10 mouse cellular contexts compared by ENCODE assay signal in genomic region chr6:144710816-144711215, GRCm38 (mm10).
DNase-seq lines count a peak whose midpoint lies in the region; ATAC-seq lines count a peak whose summit lies in the region.
"Had no signal": no experiment of that assay in that cellular context is flagged by ENCODE, and none has a peak within 500 bp of the region (broad histone marks: within the 10 kb centered on the region; RNA-seq: fewer than 3 reads in every experiment).

No protein-coding gene starts in this region.

- H3K9me3 ChIP-seq in embryonic facial prominence, embryonic 14.5 days (ENCODE audit: control insufficient read depth, low read length) = no peaks in the 10 kb centered on the region
- no peaks in the 10 kb centered on the region for H3K9me3 ChIP-seq in embryonic facial prominence, embryonic 10.5 days
- H3K9me3 ChIP-seq in heart, embryonic 12.5 days (replicated peaks) = no peaks in the 10 kb centered on the region
- H3K9me3 ChIP-seq in liver, embryonic 16.5 days (replicated peaks; ENCODE audit: control insufficient read depth, low read length) = no peaks in the 10 kb centered on the region
- H3K9me3 ChIP-seq in hindbrain, embryonic 11.5 days (ENCODE audit: control insufficient read depth, low read length) = no peaks in the 10 kb centered on the region
- H3K9me3 ChIP-seq: embryonic facial prominence, embryonic 13.5 days; limb, embryonic 12.5 days had no signal

- H3K27me3 ChIP-seq in embryonic facial prominence, embryonic 14.5 days (replicated peaks; ENCODE audit: control insufficient read depth, insufficient read depth, low read length) = no peaks in the 10 kb centered on the region
- 0 out of 2 replicates have a peak, but pooled peaks cover 4% of the 10 kb centered on the region for H3K27me3 ChIP-seq in embryonic facial prominence, embryonic 10.5 days (replicated peaks; ENCODE audit: low read depth, poor library complexity, severe bottlenecking)
- H3K27me3 ChIP-seq in heart, embryonic 12.5 days (replicated peaks) = no peaks in the 10 kb centered on the region
- no peaks in the 10 kb centered on the region for H3K27me3 ChIP-seq in liver, embryonic 16.5 days (ENCODE audit: control insufficient read depth, insufficient read depth, low read depth, low read length)
- no peaks in the 10 kb centered on the region for H3K27me3 ChIP-seq in hindbrain, embryonic 11.5 days (ENCODE audit: control insufficient read depth, insufficient read depth, low read length)
- H3K27me3 ChIP-seq: embryonic facial prominence, embryonic 13.5 days; limb, embryonic 12.5 days had no signal

- no peak for ATAC-seq in embryonic facial prominence, embryonic 14.5 days (ENCODE audit: low read depth)
- no peak for ATAC-seq in heart, embryonic 12.5 days (ENCODE audit: insufficient number of reproducible peaks, low FRiP score)
- peak; percentile 57 for ATAC-seq in liver, embryonic 16.5 days (ENCODE audit: low read depth)
- no peak for ATAC-seq in hindbrain, embryonic 11.5 days (ENCODE audit: low FRiP score)

- no peak overlapping the region for H3K9ac ChIP-seq in embryonic facial prominence, embryonic 14.5 days (ENCODE audit: low read depth, low read length)
- H3K9ac ChIP-seq in heart, embryonic 12.5 days = no peak overlapping the region
- no peak overlapping the region for H3K9ac ChIP-seq in liver, embryonic 16.5 days (ENCODE audit: low read depth, low read length)
- H3K9ac ChIP-seq in hindbrain, embryonic 11.5 days (ENCODE audit: low read depth, low read length) = no peak overlapping the region
- H3K9ac ChIP-seq: embryonic facial prominence, embryonic 13.5 days; limb, embryonic 12.5 days had no signal

- no peak overlapping the region for H3K4me3 ChIP-seq in embryonic facial prominence, embryonic 14.5 days (ENCODE audit: low read depth, low read length)
- no peak overlapping the region for H3K4me3 ChIP-seq in embryonic facial prominence, embryonic 10.5 days
- no peak overlapping the region for H3K4me3 ChIP-seq in heart, embryonic 12.5 days
- no peak overlapping the region for H3K4me3 ChIP-seq in liver, embryonic 16.5 days (ENCODE audit: low read depth, low read length)
- H3K4me3 ChIP-seq in hindbrain, embryonic 11.5 days (ENCODE audit: low read depth, low read length) = no peak overlapping the region
- H3K4me3 ChIP-seq: embryonic facial prominence, embryonic 13.5 days; limb, embryonic 12.5 days had no signal

- no peaks in the 10 kb centered on the region for H3K36me3 ChIP-seq in embryonic facial prominence, embryonic 14.5 days (ENCODE audit: control insufficient read depth, insufficient read depth, low read length)
- no peaks in the 10 kb centered on the region for H3K36me3 ChIP-seq in embryonic facial prominence, embryonic 10.5 days (replicated peaks)
- no peaks in the 10 kb centered on the region for H3K36me3 ChIP-seq in heart, embryonic 12.5 days
- no peaks in the 10 kb centered on the region for H3K36me3 ChIP-seq in liver, embryonic 16.5 days (ENCODE audit: control insufficient read depth, insufficient read depth)
- H3K36me3 ChIP-seq in hindbrain, embryonic 11.5 days (ENCODE audit: control insufficient read depth, insufficient read depth, low read length) = no peaks in the 10 kb centered on the region
- H3K36me3 ChIP-seq: embryonic facial prominence, embryonic 13.5 days; limb, embryonic 12.5 days had no signal

- H3K4me1 ChIP-seq in embryonic facial prominence, embryonic 14.5 days (ENCODE audit: control insufficient read depth, insufficient read depth, low read length) = no peaks in the 10 kb centered on the region
- peaks cover 17% of the 10 kb centered on the region for H3K4me1 ChIP-seq in embryonic facial prominence, embryonic 10.5 days
- peaks cover 42% of the 10 kb centered on the region for H3K4me1 ChIP-seq in heart, embryonic 12.5 days (replicated peaks)
- H3K4me1 ChIP-seq in liver, embryonic 16.5 days (ENCODE audit: control insufficient read depth, low read depth, low read length) = peaks cover 14% of the 10 kb centered on the region
- peaks cover 5% of the 10 kb centered on the region; the same call in 1 of the 2 replicates for H3K4me1 ChIP-seq in hindbrain, embryonic 11.5 days (replicated peaks; ENCODE audit: control insufficient read depth, insufficient read depth, low read length)

- no peak overlapping the region for H3K4me2 ChIP-seq in embryonic facial prominence, embryonic 14.5 days (ENCODE audit: low read depth, low read length)
- no peak overlapping the region for H3K4me2 ChIP-seq in heart, embryonic 12.5 days
- no peak overlapping the region for H3K4me2 ChIP-seq in liver, embryonic 16.5 days (ENCODE audit: low read depth, low read length)
- H3K4me2 ChIP-seq in hindbrain, embryonic 11.5 days (replicated peaks; ENCODE audit: low read depth, low read length) = no peak overlapping the region
- H3K4me2 ChIP-seq: embryonic facial prominence, embryonic 13.5 days; limb, embryonic 12.5 days had no signal

- peak; percentile 14 for DNase-seq in embryonic facial prominence, embryonic 14.5 days (ENCODE audit: low spot score)
- no peak for DNase-seq in embryonic facial prominence, embryonic 10.5 days (ENCODE audit: low spot score)
- peak; percentile 88 for DNase-seq in NIH3T3 (ENCODE audit: low read depth)
- DNase-seq in urinary bladder, postnatal 36 days (ENCODE audit: low spot score in 2 of 2) = peak; percentile 54 to 71
- DNase-seq in hindbrain, embryonic 11.5 days (ENCODE audit: low spot score) = no peak
- DNase-seq in right cerebral cortex, postnatal 36 days (ENCODE audit: low spot score in 2 of 2) = no peak

- H3K27ac ChIP-seq in embryonic facial prominence, embryonic 14.5 days (replicated peaks; ENCODE audit: low read depth, low read length) = no peak overlapping the region
- no peak overlapping the region for H3K27ac ChIP-seq in embryonic facial prominence, embryonic 10.5 days (replicated peaks)
- peak overlapping the region; percentile 6; the same call in 1 of the 2 replicates for H3K27ac ChIP-seq in heart, embryonic 12.5 days (ENCODE audit: poor library complexity, severe bottlenecking)
- H3K27ac ChIP-seq in liver, embryonic 16.5 days (ENCODE audit: low read length) = peak overlapping the region; percentile 29
- no peak overlapping the region for H3K27ac ChIP-seq in hindbrain, embryonic 11.5 days (ENCODE audit: low read depth, low read length)
- H3K27ac ChIP-seq: embryonic facial prominence, embryonic 13.5 days; limb, embryonic 12.5 days had no signal

- WGBS in embryonic facial prominence, embryonic 14.5 days = 51% methylated on average over 5 of the region's 5 CpGs
- 60% methylated on average over 5 of the region's 5 CpGs for WGBS in embryonic facial prominence, embryonic 10.5 days
- WGBS in heart, embryonic 12.5 days = 21% methylated on average over 5 of the region's 5 CpGs
- 32% methylated on average over 5 of the region's 5 CpGs for WGBS in liver, embryonic 16.5 days (ENCODE audit: insufficient replicate concordance)
- 73% methylated on average over 5 of the region's 5 CpGs for WGBS in hindbrain, embryonic 11.5 days

Comparison
In these comparisons a context has a peak if more than half of its experiments do, and no peak if none do; other contexts are left out.
1. DNase-seq: peak in embryonic facial prominence, embryonic 14.5 days (single experiment), NIH3T3 (single experiment) and urinary bladder, postnatal 36 days (2 of 2); none in embryonic facial prominence, embryonic 10.5 days (single experiment), hindbrain, embryonic 11.5 days (single experiment) and right cerebral cortex, postnatal 36 days (0 of 2).
2. H3K27ac ChIP-seq: peak in heart, embryonic 12.5 days (single experiment) and liver, embryonic 16.5 days (single experiment); none in embryonic facial prominence, embryonic 14.5 days (single experiment), embryonic facial prominence, embryonic 10.5 days (single experiment) and hindbrain, embryonic 11.5 days (single experiment).